In genomic region chr17:46942421-46942820, GRCm38 (mm10) we compare ENCODE assay signal across 25 mouse cellular contexts. TPM values are rescaled to one million over a fixed set of nuclear protein-coding genes. Genes with fewer than 3 reads are reported as not detected.
"Had no signal": no experiment of that assay in that cellular context is flagged by ENCODE, and none has a peak within 500 bp of the region (broad histone marks: within the 10 kb centered on the region; RNA-seq: fewer than 3 reads in every experiment).

No protein-coding gene starts in this region.

- DNase-seq: retina, postnatal 1 day; right cerebral cortex, adult 18-20 months; right cerebral cortex, postnatal 14 days; right cerebral cortex, postnatal 25 days; right cerebral cortex, postnatal 4 days; spleen, adult 18-20 months; thymus, adult 18-20 months; thymus, adult 2 months; thymus, postnatal 14 days; thymus, postnatal 25 days; thymus, postnatal 36 days; thymus, postnatal 4 days had no signal

- H3K27ac ChIP-seq: neural tube, embryonic 12.5 days; neural tube, embryonic 13.5 days; neural tube, embryonic 15.5 days; stomach, embryonic 15.5 days; stomach, postnatal 0 days had no signal

- H3K4me1 ChIP-seq: neural tube, embryonic 12.5 days; neural tube, embryonic 13.5 days; neural tube, embryonic 15.5 days; stomach, embryonic 15.5 days had no signal

- H3K4me3 ChIP-seq: neural tube, embryonic 12.5 days; neural tube, embryonic 13.5 days; neural tube, embryonic 15.5 days; stomach, embryonic 15.5 days had no signal

- H3K27me3 ChIP-seq: neural tube, embryonic 12.5 days; neural tube, embryonic 13.5 days; neural tube, embryonic 15.5 days; stomach, embryonic 15.5 days had no signal

RNA-seq across cellular contexts. Expression of gene Prph2, which starts 32.2 kb away (rescaled TPM):
- polyA plus RNA-seq: neural tube, embryonic 11.5 days; neural tube, embryonic 12.5 days; neural tube, embryonic 13.5 days; neural tube, embryonic 14.5 days; neural tube, embryonic 15.5 days; small intestine, adult 2 months; spleen, adult 2 months; stomach, embryonic 14.5 days; stomach, embryonic 15.5 days; stomach, embryonic 16.5 days; stomach, postnatal 0 days; thymus, postnatal 0 days; urinary bladder, adult 2 months had no signal
